Mouse (Mus musculus) MEL (cell line): ENCODE results near the gene Wnk4. TPM values are rescaled to one million over a fixed set of nuclear protein-coding genes. Genes with fewer than 3 reads are reported as not detected.

Experiments
- DNase-seq: peaks from one replicate; pipeline ENCODE4 v3.0.0; 2011; ENCODE audit warnings: low read depth, low spot score
- H3K27ac ChIP-seq: 2 replicates; pipeline ENCODE4 v1.5.1; 2012; ENCODE audit warnings: low read depth, mild to moderate bottlenecking, control low read depth, low read length, moderate library complexity; ENCODE audit not compliant: control insufficient read depth
- H3K27me3 ChIP-seq, 2 experiments: fragments of 150-350 bp in 1 of 2; sonication (generic) in 1 of 2; 2 replicates each; pipeline ENCODE4 v1.6.1; 2012; ENCODE audit warnings: low read length in 2 of 2, mild to moderate bottlenecking in 2 of 2, improper control_type of control experiment in 1 of 2, moderate library complexity in 1 of 2; ENCODE audit not compliant: insufficient read depth in 2 of 2, control insufficient read depth in 1 of 2
- H3K36me3 ChIP-seq, 2 experiments: 2 replicates each; pipeline ENCODE4 v1.6.1; 2012 to 2014; ENCODE audit warnings: low read length in 2 of 2, improper control_type of control experiment in 1 of 2, inconsistent platforms in 1 of 2, mild to moderate bottlenecking in 1 of 2; ENCODE audit not compliant: insufficient read depth in 2 of 2, control insufficient read depth in 1 of 2
- H3K4me1 ChIP-seq, 2 experiments: fragments of 150-350 bp in 1 of 2; sonication (generic) in 1 of 2; 2 replicates each; pipeline ENCODE4 v1.6.1; 2012; ENCODE audit warnings: low read length in 2 of 2, improper control_type of control experiment in 1 of 2, mild to moderate bottlenecking in 1 of 2; ENCODE audit not compliant: insufficient read depth in 2 of 2, control insufficient read depth in 1 of 2
- H3K4me3 ChIP-seq, 2 experiments: fragments of 150-350 bp in 1 of 2; sonication (generic) in 1 of 2; 2 replicates each; pipeline ENCODE4 v1.5.1; 2012; ENCODE audit warnings: low read depth in 2 of 2, low read length in 2 of 2, mild to moderate bottlenecking in 2 of 2, moderate library complexity in 2 of 2, control low read depth in 1 of 2, improper control_type of control experiment in 1 of 2; ENCODE audit not compliant: control insufficient read depth in 1 of 2, insufficient read depth in 1 of 2
- H3K79me2 ChIP-seq: 2 replicates; pipeline ENCODE4 v1.6.1; 2012; ENCODE audit warnings: mild to moderate bottlenecking, low read length, moderate library complexity; ENCODE audit not compliant: control insufficient read depth, poor library complexity, insufficient read depth
- H3K9ac ChIP-seq: 2 replicates; pipeline ENCODE4 v1.6.1; 2012; ENCODE audit warnings: low read depth, mild to moderate bottlenecking, control low read depth, low read length, moderate library complexity; ENCODE audit not compliant: control insufficient read depth, poor library complexity, severe bottlenecking
- H3K9me3 ChIP-seq: fragments of 150-350 bp; sonication (generic); replicated peaks from 2 replicates; pipeline ENCODE4 v1.6.1; 2012; ENCODE audit warnings: mild to moderate bottlenecking, low read length, improper control_type of control experiment, moderate library complexity; ENCODE audit not compliant: insufficient read depth
- BHLHE40 ChIP-seq: IDR thresholded peaks from 2 replicates; pipeline ENCODE4 v1.6.1; 2012; ENCODE audit warnings: low read depth, mild to moderate bottlenecking, inconsistent platforms, low read length, improper control_type of control experiment, borderline replicate concordance
- CHD1 ChIP-seq: IDR thresholded peaks from 2 replicates; pipeline ENCODE4 v1.6.1; 2012; ENCODE audit warnings: low read depth, mild to moderate bottlenecking, inconsistent platforms, low read length, improper control_type of control experiment
- CHD2 ChIP-seq: IDR thresholded peaks from 2 replicates; pipeline ENCODE4 v1.6.1; 2011; ENCODE audit warnings: low read length, improper control_type of control experiment
- CTCF ChIP-seq, 3 experiments: IDR thresholded peaks in 2 of 3; conservative IDR thresholded peaks in 1 of 3; 2 replicates each; pipeline ENCODE4 v1.5.1; 2011 to 2012; ENCODE audit warnings: low read length in 3 of 3, low read depth in 2 of 3, mild to moderate bottlenecking in 2 of 3, improper control_type of control experiment in 1 of 3, inconsistent platforms in 1 of 3, mixed read lengths in 1 of 3, moderate library complexity in 1 of 3; ENCODE audit not compliant: control insufficient read depth in 1 of 3, insufficient read depth in 1 of 3, poor library complexity in 1 of 3, severe bottlenecking in 1 of 3
- E2F4 ChIP-seq: IDR thresholded peaks from 2 replicates; pipeline ENCODE4 v1.6.1; 2011; ENCODE audit warnings: low read depth, low read length, improper control_type of control experiment, borderline replicate concordance
- EP300 ChIP-seq, 2 experiments: IDR thresholded peaks; 2 replicates each; pipeline ENCODE4 v1.6.1; 2011; ENCODE audit warnings: improper control_type of control experiment in 2 of 2, low read length in 2 of 2, low read depth in 1 of 2, mild to moderate bottlenecking in 1 of 2
- ETS1 ChIP-seq: IDR thresholded peaks from 2 replicates; pipeline ENCODE4 v1.6.1; 2012; ENCODE audit warnings: low read depth, mild to moderate bottlenecking, inconsistent platforms, low read length, improper control_type of control experiment, moderate library complexity
- GABPA ChIP-seq: IDR thresholded peaks from 2 replicates; pipeline ENCODE4 v1.6.1; 2012; ENCODE audit warnings: low read depth, mild to moderate bottlenecking, inconsistent platforms, low read length, improper control_type of control experiment, moderate library complexity
- GATA1 ChIP-seq: IDR thresholded peaks from 2 replicates; pipeline ENCODE4 v1.6.1; 2011; ENCODE audit warnings: low read depth, low read length, improper control_type of control experiment
- HCFC1 ChIP-seq: IDR thresholded peaks from 2 replicates; pipeline ENCODE4 v1.6.1; 2012; ENCODE audit warnings: low read depth, mild to moderate bottlenecking, inconsistent platforms, low read length, improper control_type of control experiment, moderate library complexity
- JUND ChIP-seq: IDR thresholded peaks from 2 replicates; pipeline ENCODE4 v1.6.1; 2011; ENCODE audit warnings: low read depth, mild to moderate bottlenecking, improper control_type of control experiment, low read length
- MAFK ChIP-seq: IDR thresholded peaks from 2 replicates; pipeline ENCODE4 v1.6.1; 2011; ENCODE audit warnings: low read depth, mild to moderate bottlenecking, low read length, improper control_type of control experiment, borderline replicate concordance
- MAX ChIP-seq: IDR thresholded peaks from 2 replicates; pipeline ENCODE4 v1.6.1; 2011; ENCODE audit warnings: low read length, improper control_type of control experiment
- MAZ ChIP-seq: IDR thresholded peaks from 2 replicates; pipeline ENCODE4 v1.6.1; 2012; ENCODE audit warnings: low read depth, mild to moderate bottlenecking, inconsistent platforms, low read length, improper control_type of control experiment
- MEF2A ChIP-seq: IDR thresholded peaks from 2 replicates; pipeline ENCODE4 v1.6.1; 2014; ENCODE audit warnings: low read depth, mild to moderate bottlenecking, inconsistent platforms, low read length, improper control_type of control experiment; ENCODE audit not compliant: poor library complexity, insufficient replicate concordance, severe bottlenecking; ENCODE audit errors: extremely low read depth
- MXI1 ChIP-seq: IDR thresholded peaks from 2 replicates; pipeline ENCODE4 v1.6.1; 2011; ENCODE audit warnings: mild to moderate bottlenecking, low read depth, low read length, improper control_type of control experiment
- MYB ChIP-seq: IDR thresholded peaks from 2 replicates; pipeline ENCODE4 v1.6.1; 2011; ENCODE audit warnings: mild to moderate bottlenecking, low read depth, low read length, improper control_type of control experiment
- MYC ChIP-seq: IDR thresholded peaks from 2 replicates; pipeline ENCODE4 v1.6.1; 2011; ENCODE audit warnings: low read depth, mild to moderate bottlenecking, low read length, improper control_type of control experiment, moderate library complexity
- NELFE ChIP-seq: IDR thresholded peaks from 2 replicates; pipeline ENCODE4 v1.6.1; 2011; ENCODE audit warnings: low read depth, low read length, improper control_type of control experiment
- RAD21 ChIP-seq: IDR thresholded peaks from 2 replicates; pipeline ENCODE4 v1.6.1; 2011; ENCODE audit warnings: mild to moderate bottlenecking, low read depth, low read length, improper control_type of control experiment
- SMC3 ChIP-seq: IDR thresholded peaks from 2 replicates; pipeline ENCODE4 v1.6.1; 2011; ENCODE audit warnings: low read depth, low read length, improper control_type of control experiment
- TAL1 ChIP-seq: IDR thresholded peaks from 2 replicates; pipeline ENCODE4 v1.6.1; 2012; ENCODE audit warnings: mild to moderate bottlenecking, inconsistent platforms, low read length, moderate library complexity, mixed read lengths
- TBP ChIP-seq: IDR thresholded peaks from 2 replicates; pipeline ENCODE4 v1.8.0; 2011; ENCODE audit warnings: low read depth, low read length, improper control_type of control experiment
- TCF12 ChIP-seq: IDR thresholded peaks from 2 replicates; pipeline ENCODE4 v1.6.1; 2014; ENCODE audit warnings: low read depth, mild to moderate bottlenecking, inconsistent platforms, low read length, improper control_type of control experiment, moderate library complexity
- UBTF ChIP-seq: IDR thresholded peaks from 2 replicates; pipeline ENCODE4 v1.6.1; 2012; ENCODE audit warnings: low read depth, mild to moderate bottlenecking, inconsistent platforms, low read length, improper control_type of control experiment, moderate library complexity, borderline replicate concordance; ENCODE audit not compliant: insufficient read depth
- USF1 ChIP-seq: IDR thresholded peaks from 2 replicates; pipeline ENCODE4 v1.6.1; 2014; ENCODE audit warnings: low read depth, mild to moderate bottlenecking, inconsistent platforms, low read length, improper control_type of control experiment, moderate library complexity
- USF2 ChIP-seq, 2 experiments: IDR thresholded peaks; 2 replicates each; pipeline ENCODE4 v1.6.1; 2011 to 2012; ENCODE audit warnings: improper control_type of control experiment in 2 of 2, low read length in 2 of 2, borderline replicate concordance in 1 of 2, inconsistent platforms in 1 of 2, low read depth in 1 of 2, mild to moderate bottlenecking in 1 of 2; ENCODE audit not compliant: insufficient read depth in 1 of 2
- ZKSCAN1 ChIP-seq: IDR thresholded peaks from 2 replicates; pipeline ENCODE4 v1.6.1; 2012; ENCODE audit warnings: low read depth, mild to moderate bottlenecking, inconsistent platforms, low read length, improper control_type of control experiment, moderate library complexity
- ZMIZ1 ChIP-seq: IDR thresholded peaks from 2 replicates; pipeline ENCODE4 v1.6.1; 2012; ENCODE audit warnings: low read depth, mild to moderate bottlenecking, inconsistent platforms, low read length, improper control_type of control experiment, moderate library complexity
- polyA plus RNA-seq, 2 experiments: library from polyadenylated mRNA; stranded (reverse) in 1 of 2; unstranded in 1 of 2; fragments of >175 nt in 1 of 2; fragments of >200 nt in 1 of 2; gene quantifications; 2 replicates each; pipeline versions ENCODE4 v1.2.1 to v1.2.4; 2012; ENCODE audit warnings: low replicate concordance in 2 of 2, low read depth in 1 of 2; ENCODE audit not compliant: insufficient read length in 2 of 2, insufficient read depth in 1 of 2, missing spikeins in 1 of 2
- total RNA-seq: library from RNA; depleted of rRNA; stranded (reverse); fragments of 300-350 nt; gene quantifications from 2 replicates; pipeline ENCODE4 v1.2.3, GENCODE M21; 2012

The Wnk4 gene
- total and polyA plus RNA-seq, 3 experiments, result 0.92 to 3.4 TPM; not detected in 1

DNA sequence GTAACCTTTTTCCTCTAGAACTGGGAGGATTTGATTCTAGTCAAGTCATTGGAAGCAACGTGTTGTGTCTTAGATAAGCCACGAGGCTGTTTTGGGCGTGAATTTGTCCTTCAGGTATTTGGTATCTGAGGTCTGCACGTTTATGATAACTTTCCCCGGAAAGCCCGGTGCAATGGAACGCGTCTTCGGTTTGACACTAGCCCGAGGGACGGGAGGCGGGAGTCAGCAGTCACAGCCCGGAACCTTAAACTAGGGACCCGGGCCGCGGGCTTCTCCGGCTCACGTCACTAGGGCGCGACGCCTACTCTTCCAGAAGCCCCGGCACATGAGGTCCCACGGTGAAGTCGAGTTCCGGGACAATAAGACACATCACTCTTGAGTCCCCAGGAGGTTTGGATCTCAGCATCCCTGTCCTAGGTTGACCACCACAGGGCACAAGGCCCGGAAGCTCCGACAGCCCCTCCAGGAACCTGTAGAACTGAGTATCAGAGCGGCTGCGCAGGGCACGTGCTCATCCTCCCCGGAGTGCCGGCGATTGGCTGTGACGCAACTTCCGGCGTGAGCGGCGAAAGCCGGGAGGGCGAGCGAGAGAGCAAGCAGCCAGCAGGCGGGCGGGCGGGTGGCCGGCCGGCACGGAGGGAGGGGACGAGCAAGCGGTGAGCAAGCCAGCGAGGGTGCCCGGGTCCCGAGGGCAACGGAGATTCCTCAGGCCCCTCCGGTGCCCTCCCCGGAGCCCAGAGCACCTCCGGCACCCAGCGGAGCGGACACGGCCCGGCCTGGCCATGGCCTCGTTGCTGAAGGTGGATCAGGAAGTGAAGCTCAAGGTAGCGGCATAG lies 55.5 kb downstream of the Wnk4 start, which contains the start of gene Psme3 (continued):
- TF ChIP-seq MEF2A, result peak; percentile 38; the same call in 1 of the 2 replicates
- TF ChIP-seq ZMIZ1, result no peak; the same call in none of the 2 replicates
- TF ChIP-seq GABPA, result no peak
- peak; percentile 90 for TF ChIP-seq NELFE
- TF ChIP-seq ETS1, result peak; percentile 86

DNA sequence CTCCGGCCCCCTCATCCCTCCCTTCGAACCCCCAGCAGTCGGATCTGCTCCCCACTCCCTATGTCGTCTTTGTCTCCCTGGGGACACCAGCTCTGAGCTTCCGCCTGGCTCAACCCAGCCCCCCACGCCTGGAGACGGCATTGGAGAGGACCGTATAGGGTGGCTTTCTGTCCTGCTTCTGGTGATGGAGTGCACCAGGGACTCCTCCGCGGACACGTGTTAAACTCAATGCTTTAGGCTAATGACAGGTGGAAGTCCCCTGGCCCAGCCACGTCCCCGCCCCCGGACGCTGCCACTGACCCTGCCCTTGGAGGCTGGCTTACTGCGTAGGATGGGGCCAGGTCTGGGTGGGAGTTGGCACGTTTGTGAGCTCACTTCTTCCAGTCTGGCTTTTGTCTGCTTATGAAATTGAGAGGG lies 56.1 kb downstream of the Wnk4 start:
- Histone ChIP-seq H3K9me3 (no peaks in the 10 kb centered on the region), H3K4me1 (peaks cover 18 to 24% of the 10 kb centered on the region in 2 experiments), H3K9ac (peak overlapping the region; percentile 97), H3K27me3 (no peaks in the 10 kb centered on the region), H3K27ac (peak overlapping the region; percentile 100), H3K79me2 (peaks cover 33% of the 10 kb centered on the region), H3K4me3 (peak overlapping the region; percentile 94 to 96), H3K36me3 (peaks cover 32 to 44% of the 10 kb centered on the region in 2 experiments)
- no peak for TF ChIP-seq GATA1
- TF ChIP-seq MAX, result peak; percentile 78
- no peak for TF ChIP-seq TBP
- TF ChIP-seq E2F4, result no peak
- no peak for TF ChIP-seq USF2 (IDR thresholded peaks at IDR 0.05; ENCODE audit: borderline replicate concordance in 1 of 2, insufficient read depth in 1 of 2, low read depth in 1 of 2, low read length in 2 of 2)
- peak; percentile 31; the same call in 1 of the 2 replicates for TF ChIP-seq BHLHE40
- TF ChIP-seq UBTF, result no peak
- TF ChIP-seq ETS1, result no peak
- peak; percentile 50; the same call in 1 of the 2 replicates for TF ChIP-seq MXI1
- TF ChIP-seq CTCF (IDR thresholded peaks at IDR 0.05 in 2 of 3, conservative IDR thresholded peaks at IDR 0.05 in 1 of 3; ENCODE audit: control insufficient read depth in 1 of 3, insufficient read depth in 1 of 3, low read depth in 2 of 3, low read length in 3 of 3, poor library complexity in 1 of 3, severe bottlenecking in 1 of 3), result no peak
- TF ChIP-seq MYC, result no peak
- TF ChIP-seq TCF12, result 0 out of 2 replicates have a peak, but pooled peaks have one; percentile 10
- TF ChIP-seq CHD2, result no peak
- TF ChIP-seq ZKSCAN1, result no peak
- TF ChIP-seq HCFC1, result no peak
- no peak for TF ChIP-seq JUND
- TF ChIP-seq SMC3, result no peak
- TF ChIP-seq TAL1, result no peak
- TF ChIP-seq CHD1, result peak; percentile 92
- TF ChIP-seq MYB, result no peak
- TF ChIP-seq NELFE, result no peak
- no peak for TF ChIP-seq GABPA
- TF ChIP-seq RAD21, result no peak
- TF ChIP-seq USF1, result no peak
- no peak for TF ChIP-seq EP300 (IDR thresholded peaks at IDR 0.05; ENCODE audit: low read depth in 1 of 2, low read length in 2 of 2)
- TF ChIP-seq MAFK, result peak; percentile 23; the same call in 1 of the 2 replicates
- TF ChIP-seq MAZ, result no peak
- peak; percentile 74 for DNase-seq
